Mouse (Mus musculus): ENCODE results near the gene H2-DMa.
A peak's percentile ranks its signal among the peaks of the same experiment; 100 is the strongest.

H2-DMa gene

DNA sequence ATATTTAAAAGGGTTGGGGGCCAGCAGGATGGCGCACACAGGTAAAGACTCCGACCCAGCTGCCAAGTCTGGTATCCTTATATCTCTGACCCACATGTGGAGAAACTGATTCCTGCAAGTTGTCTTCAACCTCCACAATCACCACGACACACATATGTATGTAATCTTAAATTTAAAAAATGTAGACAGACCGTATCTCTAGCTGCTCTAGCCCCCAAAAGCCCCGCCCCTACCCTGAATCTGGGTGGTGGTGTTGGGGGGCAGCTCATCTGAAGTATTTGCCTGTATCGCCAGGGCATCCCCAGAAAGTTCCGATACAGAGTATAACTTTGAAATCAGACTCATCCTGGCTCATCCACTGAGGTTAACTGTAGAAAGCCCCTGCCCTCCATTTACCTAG lies 12.8 kb upstream of the H2-DMa start:
- DNase-seq: no peak

DNA sequence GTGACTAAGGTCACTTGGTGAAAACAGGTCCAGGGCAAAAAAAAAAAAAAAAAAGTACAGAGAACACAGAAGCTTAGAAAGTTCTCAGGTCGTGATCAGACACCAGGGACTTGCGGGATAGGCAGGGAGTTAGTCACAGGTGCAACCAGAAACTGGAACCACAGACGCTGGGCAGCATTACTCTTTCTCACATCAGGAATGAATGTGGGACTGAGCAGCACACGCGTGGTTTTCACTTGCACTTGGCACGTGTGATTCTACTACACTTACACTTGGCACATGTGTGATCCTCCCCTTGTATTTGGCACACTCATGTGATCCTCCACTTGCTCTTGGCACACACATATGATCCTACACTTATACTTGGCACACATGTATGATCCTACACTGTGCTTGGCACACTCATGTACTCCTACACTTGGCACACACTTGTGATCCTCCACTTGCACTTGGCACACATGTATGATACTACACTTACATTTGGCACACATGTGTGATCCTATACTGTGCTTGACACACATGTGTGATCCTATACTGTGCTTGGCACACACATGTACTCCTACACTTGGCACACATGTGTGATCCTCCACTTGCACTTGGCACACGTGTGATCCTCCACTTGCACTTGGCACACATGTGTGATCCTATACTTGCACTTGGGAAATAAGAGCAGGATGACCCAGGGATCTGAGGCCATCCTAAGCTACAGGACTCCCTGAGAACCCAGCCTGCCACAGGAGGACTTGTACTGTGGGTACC lies 12.1 kb upstream of the H2-DMa start:
- DNase-seq: no peak

DNA sequence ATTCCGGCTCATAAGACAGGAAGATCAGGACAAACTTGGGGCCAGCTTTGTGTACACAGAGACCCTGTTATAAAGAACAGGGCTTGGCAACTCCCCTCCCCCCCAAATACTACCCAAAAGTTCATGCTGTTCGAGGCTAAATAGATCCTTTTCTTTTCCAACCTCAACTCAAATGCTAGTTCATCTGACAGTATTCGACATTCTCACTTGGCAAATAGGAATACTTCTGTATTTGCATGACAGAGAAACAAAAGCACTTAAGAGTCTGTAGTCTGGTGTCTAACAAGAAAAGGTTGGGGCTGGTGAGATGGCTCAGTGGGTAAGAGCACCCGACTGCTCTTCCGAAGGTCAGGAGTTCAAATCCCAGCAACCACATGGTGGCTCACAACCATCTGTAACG lies 10.9 kb upstream of the H2-DMa start:
- DNase-seq: no peak

DNA sequence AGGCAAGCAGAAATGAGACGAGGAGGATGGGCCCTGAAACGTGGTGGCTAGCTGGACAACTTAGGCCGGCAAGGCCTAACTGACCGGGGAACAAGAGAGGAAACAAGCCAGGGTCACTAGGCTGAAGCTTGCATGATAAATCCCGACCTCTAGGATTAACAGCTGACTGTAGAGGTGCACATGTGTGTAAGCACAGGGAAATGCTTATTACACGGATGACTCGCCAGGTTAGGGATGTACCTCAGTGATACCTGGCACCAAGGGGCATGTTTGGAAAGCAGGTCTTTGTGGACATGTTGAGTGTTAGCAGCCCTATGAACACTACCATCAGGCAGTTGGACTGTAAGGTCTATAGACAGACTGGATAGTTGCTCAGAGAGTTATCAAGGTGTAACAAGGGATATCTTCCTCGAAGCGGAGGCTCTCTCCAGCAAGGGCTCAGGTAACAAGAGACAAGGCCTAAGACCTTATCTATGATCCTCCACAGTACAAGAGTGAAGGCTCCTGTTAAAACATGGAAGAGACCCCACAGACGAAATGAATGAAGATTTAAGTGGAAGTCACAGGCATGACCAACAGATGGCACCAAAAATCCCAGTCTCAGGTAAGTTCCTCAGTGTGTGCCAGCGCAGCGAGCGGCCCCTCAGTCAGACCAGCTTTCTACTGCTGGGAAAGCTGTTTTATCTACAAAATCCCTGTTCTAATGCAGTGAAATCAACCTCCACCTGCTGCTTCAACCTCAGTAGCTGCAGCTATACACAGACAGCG lies 10.1 kb upstream of the H2-DMa start:
- DNase-seq: no peak

DNA sequence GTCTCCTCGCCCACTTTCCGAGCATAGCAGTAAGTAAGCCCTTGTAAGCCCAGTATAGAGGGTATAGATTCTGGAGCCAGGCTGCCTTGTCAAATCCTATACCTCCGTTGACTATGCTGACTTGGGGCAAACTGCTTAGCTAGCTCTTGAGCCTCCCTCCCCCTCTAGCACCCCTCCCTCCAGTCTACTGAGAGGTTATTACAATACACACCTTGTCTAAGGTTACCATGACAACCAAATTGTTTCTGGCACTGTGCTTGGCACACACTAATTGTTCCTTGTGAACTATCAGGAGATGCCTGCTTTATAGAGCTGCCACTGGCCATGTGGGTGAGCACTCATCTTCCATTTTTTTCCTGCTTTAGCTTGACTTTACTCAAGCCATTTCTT lies 9.5 kb upstream of the H2-DMa start:
- no peak for DNase-seq

DNA sequence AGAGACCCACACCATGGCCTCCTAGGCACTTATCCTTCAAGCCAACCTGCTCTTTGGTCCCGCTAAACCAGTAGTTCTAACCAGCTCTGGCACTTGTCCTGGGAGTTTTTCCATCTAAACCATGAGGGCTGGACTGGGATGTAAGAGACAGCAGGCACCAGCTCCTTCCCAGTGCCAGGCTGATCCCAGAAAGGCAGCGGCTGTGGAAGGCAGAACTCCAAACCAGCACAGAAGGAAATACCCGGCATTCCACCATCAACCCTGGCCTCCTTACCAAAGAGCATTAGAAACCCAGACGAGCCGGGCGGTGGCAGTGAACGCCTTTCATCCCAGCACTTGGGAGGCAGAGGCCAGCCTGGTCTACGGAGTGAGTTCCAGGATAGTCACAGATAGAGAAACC lies 9.0 kb upstream of the H2-DMa start:
- no peak for DNase-seq

DNA sequence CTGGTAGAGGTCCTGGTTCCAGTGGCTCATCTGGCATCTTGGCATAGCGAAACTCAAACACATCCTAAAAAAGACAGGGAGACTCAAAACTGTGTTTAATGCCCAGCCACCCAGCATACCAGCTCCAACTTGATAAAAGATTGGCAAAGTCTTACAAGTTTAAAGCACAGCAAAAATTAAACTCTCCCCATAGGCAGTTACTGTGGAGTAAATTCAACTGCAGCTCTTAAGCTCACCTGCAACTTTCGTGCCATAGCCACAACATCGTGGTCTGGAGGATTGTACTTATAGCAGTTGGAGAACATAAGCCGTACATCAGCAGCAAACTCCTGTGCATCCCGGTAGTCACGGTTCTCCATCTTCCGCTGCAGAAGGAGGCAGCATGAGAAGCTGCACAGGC lies 5.2 kb upstream of the H2-DMa start:
- DNase-seq: no peak

DNA sequence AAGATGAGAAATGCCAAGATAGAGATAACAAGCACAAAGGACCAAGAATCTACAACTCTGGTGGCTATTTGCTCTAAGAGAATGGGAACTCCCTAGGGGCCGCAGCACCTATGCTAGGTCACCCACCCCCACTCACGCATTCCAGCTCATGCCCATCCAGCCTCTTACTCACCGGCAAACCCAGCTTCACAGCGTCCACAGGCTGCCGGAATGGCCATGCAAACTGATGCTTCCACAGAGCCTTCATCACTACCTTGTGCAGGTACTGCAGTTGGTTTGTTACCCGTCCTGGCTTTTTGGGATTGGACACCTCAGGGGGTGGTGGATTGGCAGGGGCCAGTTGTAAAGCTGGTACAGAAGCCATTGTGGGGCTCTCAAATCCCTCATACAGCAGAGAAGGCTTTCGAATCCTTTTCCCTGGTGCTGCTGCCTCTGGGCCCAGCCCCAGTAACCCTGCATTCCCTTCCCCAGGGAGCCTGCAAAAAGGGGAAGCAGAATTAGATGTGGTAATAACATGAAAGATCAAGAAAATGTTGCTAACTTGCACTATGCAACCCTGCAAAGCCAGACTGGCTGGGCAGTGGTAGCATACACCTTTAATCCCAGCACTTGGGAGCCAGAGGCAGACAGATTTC lies 2.5 kb upstream of the H2-DMa start:
- DNase-seq: no peak

DNA sequence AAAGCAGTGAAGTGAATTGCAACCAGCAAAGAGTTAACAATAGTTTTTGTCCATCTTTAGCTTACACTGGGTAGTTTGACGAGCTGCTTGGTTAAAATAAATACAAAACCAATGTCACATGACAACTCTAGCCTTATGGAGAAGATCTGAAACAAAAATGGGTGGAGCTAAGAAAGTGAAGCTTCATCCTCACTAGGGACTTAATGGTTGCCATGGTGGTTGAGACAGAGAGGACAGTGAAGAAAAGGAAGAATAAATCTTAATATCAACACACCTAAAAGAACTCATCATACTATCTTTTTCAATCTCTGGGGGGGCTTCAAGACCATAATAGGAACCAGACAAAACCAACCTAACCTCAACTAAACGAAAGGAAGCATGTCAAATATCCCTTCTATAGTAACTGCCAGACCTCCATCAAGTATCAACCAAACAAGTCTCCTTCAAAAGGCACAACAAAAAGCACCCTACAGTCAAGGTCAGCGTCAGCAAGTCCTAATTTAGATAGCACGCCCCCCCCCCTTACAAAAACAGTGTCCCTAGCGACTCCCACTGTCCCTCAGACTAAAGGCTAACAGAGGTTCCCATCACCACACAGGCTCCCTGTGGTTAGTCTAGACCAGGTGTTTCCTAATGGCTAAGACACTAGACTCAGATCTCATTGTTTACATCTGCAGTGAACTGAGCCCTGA lies 1.8 kb upstream of the H2-DMa start:
- DNase-seq: no peak

DNA sequence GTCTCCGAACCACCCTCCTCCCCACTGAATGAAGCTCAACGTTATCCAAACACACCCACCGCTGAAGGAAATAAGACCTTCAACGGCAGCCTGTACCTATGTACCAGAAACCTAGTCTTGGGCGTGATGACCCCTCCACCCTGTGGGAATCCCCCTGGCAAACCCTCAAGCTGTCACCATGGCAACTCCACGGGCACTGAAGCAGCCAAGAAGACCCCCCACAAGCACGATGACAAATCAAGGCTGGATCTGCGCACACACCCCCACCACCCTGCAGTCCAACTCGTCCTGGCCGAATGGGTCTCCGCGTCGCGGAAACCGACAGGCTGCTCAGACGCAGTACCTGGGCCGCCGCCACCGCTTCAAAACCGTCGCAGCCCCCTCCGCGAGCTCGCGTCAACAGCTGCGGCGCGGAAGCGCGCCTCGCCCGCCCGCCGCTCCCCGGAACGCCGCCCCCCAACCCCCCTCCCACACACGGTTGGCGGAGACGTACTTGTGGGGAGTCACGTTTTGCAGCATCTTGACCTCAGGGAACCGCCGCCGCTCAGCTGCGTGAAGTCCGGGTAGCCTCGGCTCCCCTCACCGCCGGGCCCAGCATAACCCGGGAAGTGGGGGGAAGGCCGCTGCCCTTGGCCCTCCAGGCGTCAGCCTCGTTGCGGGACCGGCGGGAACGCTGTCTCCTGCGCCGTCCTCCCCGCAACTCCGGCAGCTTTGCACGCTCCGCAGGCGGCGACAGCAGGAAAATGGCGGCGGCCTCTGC lies 1.0 kb upstream of the H2-DMa start:
- peak; percentile 49 for DNase-seq

DNA sequence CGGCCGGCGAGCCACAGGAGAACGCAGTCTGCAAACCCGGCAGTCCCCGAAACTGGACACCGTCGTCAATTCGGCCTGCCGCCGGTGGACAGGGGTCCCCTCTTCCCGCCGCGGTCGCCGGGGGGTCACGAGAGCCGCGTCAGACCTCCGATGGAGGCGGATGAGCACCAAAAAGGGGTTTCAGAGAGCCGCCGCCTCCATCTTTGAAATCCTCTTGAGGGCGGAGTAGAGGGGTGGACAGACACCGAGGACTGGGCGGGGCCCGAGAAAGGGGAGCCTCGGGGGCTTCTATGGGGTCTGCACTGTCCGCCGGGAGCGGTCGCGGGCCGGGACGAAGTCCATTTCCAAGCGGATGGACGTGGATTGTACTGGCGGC lies 480 bp upstream of the H2-DMa start:
- no peak for DNase-seq

DNA sequence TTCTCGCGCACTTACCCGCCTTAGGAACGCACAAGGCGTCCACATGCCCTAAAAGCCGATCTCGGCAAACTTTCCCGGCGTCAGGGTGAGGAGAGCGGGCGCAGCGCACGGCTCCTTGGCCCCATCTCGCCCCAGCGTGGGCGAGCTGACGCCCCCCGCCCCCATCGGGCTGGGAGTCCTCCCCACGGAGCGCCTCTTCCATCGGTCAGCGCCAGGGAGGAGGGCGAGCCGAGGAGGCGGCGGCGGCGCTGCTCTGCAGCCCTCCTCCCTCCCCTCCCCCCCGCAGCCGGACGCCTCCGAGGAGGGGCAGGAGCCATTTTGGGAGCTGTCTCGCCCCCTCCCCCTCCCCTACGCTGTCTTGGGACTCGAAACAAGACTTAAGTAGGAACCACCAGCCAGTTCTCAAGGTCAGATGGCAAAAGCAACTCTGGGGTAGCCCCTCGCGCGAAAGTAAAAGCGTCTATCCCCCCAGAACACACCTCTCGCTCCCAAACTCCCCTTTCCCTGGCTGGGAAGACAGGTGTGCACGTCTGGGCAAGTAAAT lies 911 bp downstream of the H2-DMa start:
- peak; percentile 95 for DNase-seq

DNA sequence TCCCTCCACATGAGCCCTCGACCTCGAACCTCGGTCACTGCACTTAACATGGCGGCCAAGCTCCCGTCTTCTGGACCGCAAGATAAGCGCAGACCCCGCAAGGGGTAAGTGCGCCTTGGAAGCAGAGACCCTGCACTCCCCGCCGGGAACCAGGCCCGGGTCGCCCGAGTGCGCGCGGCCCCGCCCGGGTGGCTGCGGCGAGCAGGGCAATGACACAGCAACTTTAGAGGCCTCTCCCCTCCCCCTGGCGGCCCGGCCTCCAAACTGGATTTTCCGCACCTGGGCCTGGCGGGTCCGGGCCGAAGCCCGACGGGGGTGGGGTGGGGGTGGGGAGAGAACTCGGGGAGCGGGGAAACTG lies 1.5 kb downstream of the H2-DMa start:
- peak; percentile 91 for DNase-seq

DNA sequence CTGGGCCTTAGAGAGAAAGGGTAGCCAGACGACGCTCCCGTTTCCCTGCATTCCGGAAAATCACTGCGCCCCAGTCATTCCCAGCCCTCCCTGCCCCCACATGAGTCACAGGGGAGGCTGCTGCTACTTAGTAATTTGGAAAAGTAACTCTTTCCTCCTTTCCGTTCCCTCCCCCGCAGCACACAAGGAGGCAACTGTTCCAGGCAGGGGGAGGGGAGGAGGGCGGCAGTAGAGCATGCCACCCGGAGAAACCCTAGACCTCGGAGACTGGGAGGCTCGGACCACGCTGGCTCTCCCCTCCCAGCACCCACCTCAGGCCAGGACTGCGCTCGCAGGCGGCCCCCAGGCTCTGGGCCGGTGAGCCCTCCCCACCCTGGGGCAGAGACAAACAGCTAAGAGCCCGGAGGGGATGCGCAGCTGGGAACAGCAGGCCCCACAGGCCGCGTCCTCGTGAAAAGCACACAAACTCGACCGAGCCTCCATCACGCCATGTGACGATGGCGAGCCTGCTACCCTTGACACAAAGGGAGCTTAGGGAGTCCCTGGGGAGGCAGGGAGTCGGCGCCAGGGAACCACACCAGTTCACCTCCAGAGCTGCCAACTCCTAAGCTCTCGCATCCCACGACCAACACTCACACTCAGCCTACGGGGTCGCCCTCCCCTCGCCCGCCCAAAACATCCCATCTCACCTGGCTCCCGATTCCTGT lies 2.0 kb downstream of the H2-DMa start:
- peak; percentile 94 for DNase-seq

DNA sequence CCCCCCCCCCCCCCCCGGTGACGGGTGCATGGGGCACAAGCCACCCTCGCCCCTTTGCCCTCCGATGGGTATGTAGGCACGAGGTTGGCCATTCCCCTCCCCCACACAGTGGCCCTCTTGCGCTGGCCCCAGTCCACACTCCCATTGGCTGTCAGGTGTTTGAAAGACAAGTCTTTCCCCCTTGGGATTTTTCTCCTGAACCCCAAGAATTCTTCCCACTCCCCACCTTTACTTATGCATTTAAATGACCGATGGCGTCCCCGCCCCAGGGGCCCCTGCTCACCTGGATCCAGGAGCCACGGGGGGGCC lies 2.5 kb downstream of the H2-DMa start:
- DNase-seq: peak; percentile 78

DNA sequence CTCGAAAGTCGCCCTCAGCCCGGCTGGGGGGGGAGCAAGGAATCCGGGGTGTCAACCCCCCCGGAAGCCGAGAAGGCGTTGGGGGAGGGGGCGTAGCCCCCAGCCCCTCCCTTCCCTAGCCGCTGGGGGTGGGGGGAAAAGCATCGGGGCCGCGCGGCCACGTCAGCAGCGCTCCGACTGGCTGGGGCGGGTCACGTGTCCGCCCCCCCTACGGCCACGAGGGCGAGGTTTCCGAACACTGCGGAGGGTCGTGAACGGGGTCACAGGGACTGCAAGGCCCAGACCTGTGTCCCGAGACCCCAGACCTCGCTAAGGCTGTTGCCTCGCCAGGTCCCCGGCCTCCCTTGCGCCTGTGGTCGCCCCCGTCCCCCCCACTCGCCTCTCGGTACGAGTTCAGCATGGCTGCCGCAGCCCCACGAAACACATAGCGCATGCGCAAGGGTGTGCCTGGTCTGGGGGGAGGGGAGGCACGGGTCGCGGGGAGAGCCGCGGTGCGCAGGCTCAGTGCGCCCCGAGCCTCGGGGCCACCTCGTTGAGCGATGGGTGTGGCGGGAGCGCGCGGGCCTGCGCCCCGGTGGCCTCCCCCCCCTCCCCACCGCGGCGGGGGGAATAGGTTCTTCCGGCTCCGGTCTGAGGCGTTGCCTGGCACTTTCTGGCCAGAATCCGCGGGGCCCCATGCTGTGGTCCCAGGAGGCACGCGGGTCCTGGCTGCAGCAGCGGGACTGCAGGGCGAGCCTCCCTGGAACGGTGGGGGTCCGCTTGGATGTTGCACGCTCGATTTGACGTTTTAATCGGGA lies 3.0 kb downstream of the H2-DMa start, which contains the start of gene Brd2:
TSS of gene Brd2 (minus strand) at position 447 of the 797 bp plus-strand sequence.
- DNase-seq: peak; percentile 98

DNA sequence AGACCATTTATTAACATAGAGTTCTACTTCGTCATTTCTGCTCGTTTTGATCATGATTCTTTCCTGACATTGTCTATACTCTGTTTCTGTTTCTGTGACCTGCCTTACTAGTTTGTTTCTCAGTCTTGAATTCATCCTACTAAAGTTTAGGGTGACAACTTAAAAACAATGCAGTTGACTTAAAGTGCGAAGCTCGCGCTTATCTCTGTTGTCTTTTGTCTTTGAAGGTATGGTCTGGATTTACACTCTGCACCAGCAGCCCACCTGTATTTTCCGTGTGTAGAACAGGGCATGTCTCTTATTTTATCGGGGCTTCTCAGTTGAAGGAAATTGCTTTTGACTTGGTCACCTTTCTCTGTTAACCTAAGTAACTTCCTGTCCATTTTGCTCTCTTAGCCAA lies 3.8 kb downstream of the H2-DMa start:
- no peak for DNase-seq

DNA sequence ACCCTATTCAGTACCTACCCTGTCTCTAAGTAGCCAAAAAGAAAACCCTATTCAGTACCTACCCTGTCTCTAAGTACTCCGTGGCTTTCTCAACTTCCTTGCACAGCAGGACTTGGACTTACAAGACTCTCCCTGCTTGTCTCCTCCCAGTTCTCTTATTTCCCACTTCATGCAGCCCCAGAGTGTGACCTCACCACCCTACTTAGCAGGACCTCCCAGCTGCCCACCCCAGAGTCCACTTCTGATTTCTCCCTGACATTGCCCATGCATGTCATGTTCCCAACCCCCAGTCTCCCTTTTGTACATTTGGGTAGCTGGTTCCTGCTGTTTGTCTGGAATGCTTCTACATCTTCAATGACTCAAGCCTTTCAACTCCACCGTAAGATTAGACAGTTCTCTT lies 4.2 kb downstream of the H2-DMa start:
- DNase-seq: peak; percentile 62

DNA sequence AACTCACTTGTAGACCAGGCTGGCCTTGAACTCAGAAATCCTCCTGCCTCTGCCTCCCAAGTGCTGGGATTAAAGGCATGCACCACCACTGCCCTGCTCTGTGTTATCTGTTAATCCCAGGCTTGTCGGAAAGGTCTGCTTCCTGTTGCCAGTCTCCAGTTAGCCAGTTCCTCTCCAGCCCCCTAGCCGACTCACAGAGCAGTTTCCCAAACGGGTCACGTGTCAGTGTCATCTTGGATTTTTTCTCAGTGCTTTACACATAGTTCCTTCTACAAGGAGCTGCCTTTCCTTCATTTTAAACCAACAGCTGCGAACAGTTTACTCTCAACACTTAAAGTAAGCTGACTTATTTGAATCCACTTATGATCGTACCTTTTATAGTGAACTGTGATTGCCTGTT lies 5.3 kb downstream of the H2-DMa start:
- peak; percentile 51 for DNase-seq

DNA sequence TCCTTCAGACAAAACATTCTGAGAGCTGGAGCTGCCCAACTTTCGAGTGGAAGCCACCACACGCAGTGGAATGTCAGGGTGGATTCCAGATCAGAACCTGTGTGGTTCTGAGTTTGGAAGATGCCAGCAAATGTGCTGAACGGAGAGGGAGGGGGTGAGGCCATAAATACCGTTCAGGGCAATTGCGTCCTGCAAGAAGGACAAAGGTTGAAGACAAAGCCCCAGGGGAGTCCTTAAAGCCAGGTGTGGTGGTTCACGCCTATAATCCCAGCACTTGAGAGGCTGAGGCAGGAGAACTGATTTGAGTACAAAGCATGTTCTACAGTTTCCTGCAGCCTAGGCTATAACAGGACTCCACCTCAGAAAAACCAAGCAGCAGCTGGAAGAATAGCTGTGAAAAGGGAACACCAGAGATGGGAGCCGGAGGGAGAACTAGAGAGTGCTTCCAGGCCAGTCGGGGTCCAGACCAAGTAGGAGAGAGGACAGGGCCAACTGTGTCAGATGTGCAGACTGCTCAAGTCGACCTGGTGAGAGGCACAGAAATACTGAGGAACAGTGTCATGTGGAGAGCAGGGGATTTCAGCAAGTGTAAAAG lies 7.6 kb downstream of the H2-DMa start:
- no peak for DNase-seq

DNA sequence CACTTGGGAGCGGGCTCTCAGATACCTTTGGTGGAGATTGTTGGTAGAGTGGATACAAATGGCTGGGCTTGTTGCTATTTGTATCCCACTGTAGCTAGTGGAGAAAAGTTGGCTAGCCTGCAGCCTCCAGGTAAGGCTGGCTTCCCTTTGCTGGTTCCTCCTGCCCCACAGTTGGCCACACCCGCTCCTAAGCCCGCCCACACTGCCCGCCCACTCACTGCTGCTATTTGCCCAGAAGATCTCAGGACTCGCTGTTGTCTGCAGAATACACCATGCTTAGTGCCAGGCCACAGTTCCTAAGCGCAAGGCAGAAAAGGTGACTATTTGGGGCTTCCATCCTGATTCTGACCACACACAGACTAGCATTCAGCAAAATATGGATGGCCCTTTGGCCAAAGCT lies 8.1 kb downstream of the H2-DMa start:
- peak; percentile 68 for DNase-seq

Data from lung, postnatal 10 days (tissue).